Mouse (Mus musculus) layer of hippocampus, adult 18-20 months (tissue): ENCODE measurements around the gene Sdr16c6. TPM values are rescaled to one million over a fixed set of nuclear protein-coding genes. Genes with fewer than 3 reads are reported as not detected.

Source experiments
- DNase-seq, 2 experiments: peaks; one replicate each; pipeline ENCODE4 v3.0.0; 2022; ENCODE audit warnings: low spot score in 2 of 2
- long read RNA-seq: library from polyadenylated mRNA; stranded (forward); transcript quantifications from one replicate; pipeline ENCODE4 v2.0.0, GENCODE M21; 2021
- total RNA-seq, 2 experiments: library from RNA; stranded (reverse); gene quantifications; 2 replicates each; pipeline ENCODE4 v1.2.3; 2021

Sdr16c6 gene
- not detected for total RNA-seq
- long read RNA-seq, result 0 reads

DNA sequence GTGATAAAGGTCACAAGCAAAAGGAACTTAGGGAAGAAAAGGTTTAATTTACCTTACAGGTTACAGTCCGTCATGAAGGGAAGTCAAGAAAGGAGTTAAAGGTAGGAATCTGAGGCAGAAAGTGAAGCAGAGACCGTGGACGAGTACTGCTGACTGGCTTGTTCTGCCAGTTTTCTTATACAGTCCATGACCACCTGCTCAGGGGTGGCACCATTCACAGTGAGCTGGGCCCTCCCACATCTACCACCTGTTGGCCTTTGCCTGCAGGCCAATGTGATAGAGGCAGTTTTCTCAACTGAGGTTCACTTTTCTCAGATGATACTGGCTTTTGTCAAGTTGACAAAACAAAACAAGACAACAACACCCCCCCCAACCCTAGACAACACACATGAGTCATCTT lies at the start of gene Sdr16c6:
Gene Sdr16c6 (minus strand): TSS at position 151 of the 400 bp plus-strand sequence.
- no peak for DNase-seq

DNA sequence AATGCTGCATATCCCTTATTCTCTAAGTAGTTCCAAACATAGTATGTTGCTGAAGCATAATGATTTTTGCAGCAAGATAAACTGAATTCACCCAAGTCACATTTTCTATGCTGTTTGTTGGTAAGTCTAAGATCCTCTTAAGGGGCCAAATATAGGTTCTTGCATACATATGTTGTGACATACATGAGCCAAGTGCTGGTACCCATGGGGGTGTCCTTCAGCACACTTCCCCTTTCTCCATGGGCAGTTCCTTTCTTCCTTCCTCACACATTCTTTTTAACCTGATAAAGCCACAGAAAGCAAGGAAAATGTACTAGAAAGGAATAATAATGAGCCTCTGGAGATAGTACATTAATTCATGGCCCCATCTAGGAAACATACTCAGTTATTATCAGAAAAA lies 2.9 kb upstream of the Sdr16c6 start:
- no peak for DNase-seq

DNA sequence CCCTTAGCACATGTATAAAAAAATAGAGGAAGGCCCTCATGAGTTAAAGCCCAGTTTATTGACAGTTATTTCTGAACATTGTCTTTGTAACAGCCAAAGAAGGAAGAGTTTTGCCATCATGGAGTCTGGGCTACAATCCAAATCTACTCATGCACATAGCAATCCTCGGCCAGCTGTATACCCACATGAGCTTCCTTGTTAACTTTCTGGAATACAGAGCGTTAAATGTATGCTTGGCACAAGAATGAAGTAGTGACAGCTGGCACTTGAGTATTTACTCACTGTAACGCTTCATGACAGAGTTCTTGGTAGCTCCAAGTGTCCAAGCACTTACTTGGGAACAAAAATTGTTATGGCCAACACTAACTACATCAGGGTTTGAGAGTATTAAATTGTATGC lies 1.8 kb upstream of the Sdr16c6 start:
- peak in 1 of 2 experiments; percentile 2 for DNase-seq

DNA sequence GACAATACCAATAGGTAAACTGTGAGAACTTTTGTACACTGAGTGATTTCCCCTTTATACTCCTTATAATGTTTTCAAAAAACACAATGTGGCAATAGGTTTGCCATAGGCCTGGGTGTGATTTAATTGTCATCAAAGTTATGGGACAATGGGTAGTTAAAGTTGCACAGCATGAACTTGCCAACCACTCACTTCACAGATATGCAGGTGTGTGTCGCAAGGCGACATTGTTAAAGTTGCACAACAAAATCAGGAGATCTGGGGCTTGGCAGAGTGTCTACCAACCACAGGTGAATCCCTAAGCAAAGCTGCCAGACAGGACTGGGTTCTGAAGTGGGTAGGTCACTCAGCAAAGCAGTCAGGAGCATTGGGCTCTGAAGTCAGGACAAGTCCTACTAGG lies 1.3 kb downstream of the Sdr16c6 start:
- DNase-seq, result no peak

Other genes with a start within 250 kb of the Sdr16c6 start
- gene Gm11808, start 103.9 kb downstream of the Sdr16c6 start, total RNA-seq, result 100 to 1,000 TPM; 152 to 164 TPM